Mouse (Mus musculus): ENCODE results near the gene Tmsb15b1.

DNA sequence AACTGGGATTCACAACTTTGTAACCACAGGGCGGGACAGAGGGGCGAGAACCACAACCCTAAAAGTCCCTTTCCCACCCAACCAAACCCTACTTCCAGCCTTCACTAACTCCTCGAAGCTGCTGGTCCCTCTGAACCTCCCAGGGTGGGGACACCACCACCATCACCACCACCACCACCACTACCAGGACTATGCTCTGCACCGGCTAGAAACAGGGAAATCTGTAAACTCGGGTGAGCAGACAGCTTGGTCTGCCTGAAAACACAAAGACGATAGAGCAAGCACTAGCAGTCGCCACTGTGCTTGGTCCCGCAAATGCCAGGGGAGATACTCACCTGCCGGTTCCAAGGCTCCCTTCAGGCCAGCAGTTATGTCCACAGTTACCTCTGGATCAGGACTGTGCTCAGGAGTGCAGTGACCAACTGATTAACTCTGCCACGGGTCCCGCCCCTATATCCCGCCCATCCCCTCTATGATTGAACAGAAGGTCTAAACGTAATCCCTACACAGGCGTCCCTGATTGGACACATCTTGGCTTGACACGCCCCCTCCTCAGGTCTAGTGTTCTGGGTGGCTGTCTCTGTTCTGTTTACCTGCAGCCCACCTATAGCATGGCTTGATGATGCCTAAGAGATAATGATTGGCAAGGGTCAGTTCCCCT is at the start of gene Tmsb15b1, which contains the start of gene Tmsb15l:
- TF ChIP-seq CTCF (IDR thresholded peaks at IDR 0.05 in 2 of 3, conservative IDR thresholded peaks at IDR 0.05 in 1 of 3; ENCODE audit: control insufficient read depth in 1 of 3, insufficient read depth in 1 of 3, low read depth in 2 of 3, low read length in 3 of 3, poor library complexity in 1 of 3, severe bottlenecking in 1 of 3): no peak
- no peak for TF ChIP-seq POLR2A (IDR thresholded peaks at IDR 0.05; ENCODE audit: control insufficient read depth in 1 of 2, insufficient read depth in 1 of 2, low read depth in 1 of 2, low read length in 2 of 2, poor library complexity in 1 of 2)
- TF ChIP-seq EP300 (IDR thresholded peaks at IDR 0.05; ENCODE audit: low read depth in 1 of 2, low read length in 2 of 2): no peak
- no peak for TF ChIP-seq HCFC1 (IDR thresholded peaks at IDR 0.05; ENCODE audit: low read depth, low read length)
- no peak for TF ChIP-seq MAX (IDR thresholded peaks at IDR 0.05; ENCODE audit: low read length)
- TF ChIP-seq MAFK (IDR thresholded peaks at IDR 0.05; ENCODE audit: borderline replicate concordance, low read depth, low read length): no peak
- TF ChIP-seq MXI1 (IDR thresholded peaks at IDR 0.05; ENCODE audit: low read depth, low read length): no peak
- TF ChIP-seq ELF1 (IDR thresholded peaks at IDR 0.05; ENCODE audit: low read depth, low read length): no peak
- no peak for TF ChIP-seq SIN3A (IDR thresholded peaks at IDR 0.05; ENCODE audit: low read length)
- TF ChIP-seq GABPA (IDR thresholded peaks at IDR 0.05; ENCODE audit: low read depth, low read length): no peak
- TF ChIP-seq MEF2A (IDR thresholded peaks at IDR 0.05; ENCODE audit: extremely low read depth, insufficient replicate concordance, low read depth, low read length, poor library complexity, severe bottlenecking): no peak
- TF ChIP-seq KAT2A (conservative IDR thresholded peaks at IDR 0.05; ENCODE audit: low read depth, low read length): no peak
- TF ChIP-seq TAL1 (IDR thresholded peaks at IDR 0.05; ENCODE audit: low read length): no peak
- TF ChIP-seq GATA1 (IDR thresholded peaks at IDR 0.05; ENCODE audit: low read depth, low read length): no peak

Measured in MEL (cell line).